Mouse (Mus musculus): ENCODE measurements around the gene Otud7a. TPM values are rescaled to one million over a fixed set of nuclear protein-coding genes. Genes with fewer than 3 reads are reported as not detected.
A peak's percentile ranks its signal among the peaks of the same experiment; 100 is the strongest.

Gene Otud7a
- polyA plus RNA-seq, 1 experiment from 2014 or later: 0.13 TPM

DNA sequence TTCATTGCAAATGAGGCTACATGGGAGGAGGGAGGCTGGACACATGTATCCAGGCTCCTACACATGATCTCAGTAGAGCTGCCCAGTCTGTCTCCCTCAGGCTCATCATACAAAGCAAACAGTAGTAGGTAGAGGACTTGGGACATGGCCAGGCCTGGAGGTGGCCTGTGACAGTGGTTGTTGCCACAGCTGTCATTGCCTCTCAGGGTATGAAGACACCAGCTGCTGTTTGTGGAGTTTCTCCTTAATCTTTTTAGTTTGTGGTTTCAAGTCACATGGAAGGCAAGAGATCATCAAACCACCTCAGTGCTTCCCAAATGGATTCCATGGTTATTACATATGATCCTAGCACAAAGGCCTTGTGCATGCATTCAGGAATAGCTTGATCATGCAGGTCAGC lies 285.5 kb downstream of the Otud7a start:
- Histone ChIP-seq H3K4me3 (no peak overlapping the region), H3K27ac (no peak overlapping the region), H3K4me1 (no peaks in the 10 kb centered on the region), H3K27me3 (ENCODE audit: low read depth, poor library complexity, severe bottlenecking) (no peaks in the 10 kb centered on the region), H3K9me3 (replicated peaks) (no peaks in the 10 kb centered on the region), H3K36me3 (no peaks in the 10 kb centered on the region)
- no peak for DNase-seq (ENCODE audit: low spot score)

DNA sequence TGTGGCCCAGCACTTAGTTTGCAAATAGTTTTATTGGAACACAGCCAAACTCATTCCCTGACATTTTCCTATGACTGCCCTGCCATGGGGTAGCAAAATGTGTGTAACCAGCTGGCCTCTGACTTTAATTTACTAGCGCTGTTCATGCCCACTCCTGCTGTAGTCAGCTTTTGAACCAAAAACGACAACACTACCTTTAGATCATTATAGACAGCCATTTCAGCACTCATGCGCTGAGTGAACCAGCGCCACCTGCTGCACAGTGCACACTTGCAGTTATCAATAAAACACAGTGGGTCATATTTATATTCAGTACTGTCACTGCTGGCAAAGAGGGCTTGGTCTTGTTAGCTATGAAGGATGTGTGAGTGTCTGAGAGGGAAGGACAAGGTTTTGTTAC lies 293.2 kb downstream of the Otud7a start:
- no peak for DNase-seq (ENCODE audit: low spot score)
- Histone ChIP-seq H3K27ac (no peak overlapping the region), H3K4me3 (no peak overlapping the region), H3K27me3 (ENCODE audit: low read depth, poor library complexity, severe bottlenecking) (no peaks in the 10 kb centered on the region), H3K4me1 (no peaks in the 10 kb centered on the region), H3K9me3 (replicated peaks) (no peaks in the 10 kb centered on the region), H3K36me3 (no peaks in the 10 kb centered on the region)
- WGBS: 66% methylated on average over 4 of the region's 4 CpGs

DNA sequence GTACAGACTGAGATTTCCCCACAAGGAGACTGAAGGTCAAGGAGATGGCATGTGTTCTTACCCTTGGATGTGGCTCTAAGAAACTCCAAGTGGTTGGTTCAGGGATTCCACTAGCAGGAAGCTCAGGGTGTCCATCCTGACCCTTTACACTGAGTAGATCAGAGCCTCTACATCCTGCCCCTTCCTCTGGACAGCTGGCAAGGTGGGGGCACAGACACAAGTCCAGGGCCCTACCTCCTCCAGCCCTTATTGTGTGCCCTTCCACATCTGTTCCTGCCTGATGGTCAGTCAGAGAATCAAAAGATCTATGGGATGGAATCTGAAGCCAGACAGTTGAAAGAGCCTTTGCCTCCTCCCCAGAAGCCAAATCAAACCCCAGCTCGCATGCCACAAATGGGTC lies 293.6 kb downstream of the Otud7a start:
- Histone ChIP-seq H3K4me1 (no peaks in the 10 kb centered on the region), H3K27ac (no peak overlapping the region), H3K9me3 (replicated peaks) (no peaks in the 10 kb centered on the region), H3K4me3 (no peak overlapping the region), H3K36me3 (no peaks in the 10 kb centered on the region), H3K27me3 (ENCODE audit: low read depth, poor library complexity, severe bottlenecking) (no peaks in the 10 kb centered on the region)
- no peak for DNase-seq (ENCODE audit: low spot score)
- WGBS: 94% methylated on average over 1 of the region's 1 CpGs

DNA sequence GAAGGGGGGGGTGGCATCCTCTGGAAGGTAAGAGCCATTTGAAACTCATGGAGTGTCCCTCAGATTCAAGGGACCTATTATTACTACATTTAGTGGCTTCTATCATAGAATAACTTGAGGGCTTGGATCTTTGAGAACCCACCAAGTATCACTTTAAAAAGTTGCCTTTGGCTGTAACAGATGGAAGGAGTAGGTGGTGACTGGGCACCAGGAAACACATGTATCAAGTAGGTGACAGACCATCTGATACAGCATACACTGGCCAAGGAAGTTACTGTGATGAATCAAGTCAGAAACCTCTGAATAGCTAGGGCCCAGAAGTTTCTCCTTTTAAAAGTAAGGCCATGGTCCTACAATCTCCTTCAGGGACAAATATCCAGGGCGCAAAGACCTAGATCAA lies 298.6 kb downstream of the Otud7a start:
- WGBS: 100% methylated on average over 1 of the region's 1 CpGs
- no peaks in the 10 kb centered on the region for H3K4me1 ChIP-seq
- H3K36me3 ChIP-seq: no peaks in the 10 kb centered on the region
- no peak overlapping the region for H3K27ac ChIP-seq
- no peaks in the 10 kb centered on the region for H3K9me3 ChIP-seq (replicated peaks)
- H3K4me3 ChIP-seq: no peak overlapping the region
- no peaks in the 10 kb centered on the region for H3K27me3 ChIP-seq (ENCODE audit: low read depth, poor library complexity, severe bottlenecking)
- no peak for DNase-seq (ENCODE audit: low spot score)

- no peaks in the 10 kb centered on the region for H3K9me3 ChIP-seq (replicated peaks)
- peak; percentile 71 for DNase-seq (ENCODE audit: low spot score)
- H3K36me3 ChIP-seq: no peaks in the 10 kb centered on the region
- peaks cover 42% of the 10 kb centered on the region for H3K27me3 ChIP-seq (ENCODE audit: low read depth, poor library complexity, severe bottlenecking)
- WGBS: 48% methylated on average over 4 of the region's 4 CpGs
- no peak overlapping the region for H3K27ac ChIP-seq
- peaks cover 11% of the 10 kb centered on the region for H3K4me1 ChIP-seq
- H3K4me3 ChIP-seq: no peak overlapping the region
These were observed 307.5 kb downstream of the Otud7a start for GRCm38 (mm10) chr7:63752081-63752480.

DNA sequence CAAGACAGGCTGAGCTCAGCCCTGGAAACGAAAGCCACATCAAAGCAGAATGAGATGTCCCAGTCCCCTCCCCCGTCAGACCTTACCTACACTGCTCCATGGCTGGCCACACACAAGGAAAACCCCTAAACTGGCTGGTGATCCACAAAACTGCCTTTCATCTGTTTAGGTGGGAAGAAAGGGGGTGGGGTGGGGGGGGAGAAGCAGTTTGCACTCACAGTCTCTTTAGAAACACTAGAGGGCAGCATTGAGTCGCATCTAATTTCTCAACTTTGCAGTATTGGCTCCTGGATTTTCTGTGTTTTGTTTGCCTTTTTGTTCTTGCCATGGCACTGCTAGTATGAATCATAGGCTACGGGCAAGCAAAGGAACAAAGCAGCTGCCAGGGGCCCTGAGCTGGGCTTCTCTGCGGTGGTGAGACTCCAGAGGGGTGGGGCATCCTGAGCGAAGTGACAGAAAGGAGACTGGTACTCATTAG lies 308.8 kb downstream of the Otud7a start:
- Histone ChIP-seq H3K27ac (no peak overlapping the region), H3K36me3 (no peaks in the 10 kb centered on the region), H3K4me3 (no peak overlapping the region), H3K27me3 (ENCODE audit: low read depth, poor library complexity, severe bottlenecking) (peaks cover 54% of the 10 kb centered on the region), H3K9me3 (replicated peaks) (no peaks in the 10 kb centered on the region), H3K4me1 (peaks cover 21% of the 10 kb centered on the region)
- 15% methylated on average over 6 of the region's 6 CpGs for WGBS
- DNase-seq (ENCODE audit: low spot score): peak; percentile 36

GRCm38 (mm10) chr7:63754573-63755475 lies 310.3 kb downstream of the Otud7a start:
- Histone ChIP-seq H3K4me1 (peaks cover 23% of the 10 kb centered on the region), H3K27me3 (ENCODE audit: low read depth, poor library complexity, severe bottlenecking) (peaks cover 70% of the 10 kb centered on the region), H3K4me3 (peak overlapping the region; percentile 50), H3K36me3 (no peaks in the 10 kb centered on the region), H3K27ac (no peak overlapping the region), H3K9me3 (replicated peaks) (no peaks in the 10 kb centered on the region)
- peak; percentile 46 for DNase-seq (ENCODE audit: low spot score)
- 2% methylated on average over 43 of the region's 43 CpGs for WGBS

DNA sequence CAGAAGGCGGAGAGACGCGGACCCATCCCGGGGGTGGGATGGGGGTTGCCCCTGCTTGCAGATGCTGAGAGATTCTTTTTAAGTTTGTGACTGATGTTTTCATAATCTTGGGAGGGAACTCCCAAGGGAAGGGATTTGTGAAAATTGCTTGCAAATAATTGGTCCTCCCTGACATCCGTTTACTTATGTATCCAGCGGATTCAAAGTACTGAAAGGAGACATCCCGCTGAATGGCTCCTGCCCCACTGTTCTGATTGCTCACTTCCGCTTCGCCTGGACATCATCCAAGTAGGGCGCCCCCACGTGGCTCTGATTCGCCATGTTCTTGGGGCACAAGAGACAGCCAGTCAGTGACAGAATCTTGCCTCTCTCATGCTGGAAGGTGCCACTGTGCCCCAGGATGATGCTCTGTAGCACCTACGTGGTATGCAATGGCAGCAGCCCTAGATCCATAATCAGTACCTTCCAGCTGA lies 311.0 kb downstream of the Otud7a start:
- no peak overlapping the region for H3K27ac ChIP-seq
- peak; percentile 80 for DNase-seq (ENCODE audit: low spot score)
- H3K36me3 ChIP-seq: no peaks in the 10 kb centered on the region
- H3K9me3 ChIP-seq (replicated peaks): no peaks in the 10 kb centered on the region
- peak overlapping the region; percentile 50 for H3K4me3 ChIP-seq
- H3K4me1 ChIP-seq: peaks cover 23% of the 10 kb centered on the region
- WGBS: 2% methylated on average over 13 of the region's 13 CpGs
- peaks cover 76% of the 10 kb centered on the region for H3K27me3 ChIP-seq (ENCODE audit: low read depth, poor library complexity, severe bottlenecking)

- H3K4me3 ChIP-seq: peak overlapping the region; percentile 48
- DNase-seq (ENCODE audit: low spot score): peak; percentile 51
- no peak overlapping the region for H3K27ac ChIP-seq
- no peaks in the 10 kb centered on the region for H3K9me3 ChIP-seq (replicated peaks)
- peaks cover 23% of the 10 kb centered on the region for H3K4me1 ChIP-seq
- H3K36me3 ChIP-seq: no peaks in the 10 kb centered on the region
- WGBS: 9% methylated on average over 25 of the region's 25 CpGs
- H3K27me3 ChIP-seq (ENCODE audit: low read depth, poor library complexity, severe bottlenecking): peaks cover 92% of the 10 kb centered on the region
These were observed 312.7 kb downstream of the Otud7a start for GRCm38 (mm10) chr7:63757136-63757677.

DNA sequence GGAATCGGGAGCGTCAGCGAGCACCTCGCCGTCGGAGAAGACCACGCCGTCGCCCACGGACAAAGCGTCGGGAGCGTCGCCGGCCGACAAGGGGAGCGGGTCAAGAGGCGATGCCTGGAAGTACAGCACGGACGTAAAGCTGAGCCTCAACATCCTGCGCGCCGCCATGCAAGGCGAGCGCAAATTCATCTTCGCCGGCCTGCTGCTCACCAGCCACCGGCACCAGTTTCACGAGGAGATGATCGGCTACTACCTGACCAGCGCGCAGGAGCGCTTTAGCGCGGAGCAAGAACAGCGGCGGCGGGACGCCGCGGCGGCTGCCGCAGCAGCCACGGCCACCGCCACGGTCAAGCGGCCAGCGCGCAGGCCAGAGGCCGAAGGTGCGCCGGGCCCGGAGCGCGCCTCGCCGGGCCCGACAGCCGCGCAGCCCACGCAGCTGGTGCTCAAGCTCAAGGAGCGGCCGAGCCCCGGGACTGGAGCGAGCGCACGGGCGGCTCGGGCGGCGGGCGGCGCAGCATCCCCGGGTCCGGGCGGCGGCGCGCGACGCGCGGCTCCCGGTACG lies 313.2 kb downstream of the Otud7a start:
- Histone ChIP-seq H3K27me3 (ENCODE audit: low read depth, poor library complexity, severe bottlenecking) (peaks cover 97% of the 10 kb centered on the region), H3K27ac (no peak overlapping the region), H3K4me3 (peak overlapping the region; percentile 48), H3K4me1 (peaks cover 23% of the 10 kb centered on the region), H3K36me3 (no peaks in the 10 kb centered on the region), H3K9me3 (replicated peaks) (no peaks in the 10 kb centered on the region)
- WGBS: 5% methylated on average over 61 of the region's 85 CpGs
- peak; percentile 61 for DNase-seq (ENCODE audit: low spot score)

GRCm38 (mm10) chr7:63758240-63758826 lies 313.8 kb downstream of the Otud7a start:
- H3K36me3 ChIP-seq: no peaks in the 10 kb centered on the region
- peaks cover 93% of the 10 kb centered on the region for H3K27me3 ChIP-seq (ENCODE audit: low read depth, poor library complexity, severe bottlenecking)
- H3K4me1 ChIP-seq: peaks cover 23% of the 10 kb centered on the region
- no peaks in the 10 kb centered on the region for H3K9me3 ChIP-seq (replicated peaks)
- H3K4me3 ChIP-seq: peak overlapping the region; percentile 48
- under 1% methylated on average over 95 of the region's 97 CpGs for WGBS
- peak; percentile 49 for DNase-seq (ENCODE audit: low spot score)
- H3K27ac ChIP-seq: no peak overlapping the region

DNA sequence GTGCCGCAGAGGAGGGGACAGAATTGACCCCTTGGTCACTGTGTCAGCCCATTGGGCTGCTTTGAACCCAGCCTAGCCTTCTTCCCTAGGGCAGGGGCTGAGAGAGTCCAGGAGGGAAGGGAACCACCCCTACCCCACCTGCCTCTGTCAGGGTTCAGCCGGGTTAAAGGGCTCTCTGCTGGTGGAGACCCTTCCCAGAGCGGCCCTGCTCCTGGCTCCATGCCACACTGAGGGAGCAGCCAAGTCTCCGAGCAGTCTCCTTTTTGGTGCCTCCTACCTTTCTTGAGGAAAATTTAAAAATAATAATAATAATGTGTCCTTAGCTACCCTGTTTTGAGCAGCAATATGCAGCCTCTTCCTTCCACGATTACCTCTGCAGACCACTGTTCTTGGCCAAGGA lies 315.1 kb downstream of the Otud7a start:
- Histone ChIP-seq H3K4me3 (no peak overlapping the region), H3K9me3 (replicated peaks) (no peaks in the 10 kb centered on the region), H3K36me3 (no peaks in the 10 kb centered on the region), H3K27ac (no peak overlapping the region), H3K4me1 (peaks cover 23% of the 10 kb centered on the region), H3K27me3 (ENCODE audit: low read depth, poor library complexity, severe bottlenecking) (peaks cover 80% of the 10 kb centered on the region)
- no peak for DNase-seq (ENCODE audit: low spot score)
- WGBS: 27% methylated on average over 5 of the region's 5 CpGs

- no peak overlapping the region for H3K27ac ChIP-seq
- 78% methylated on average over 3 of the region's 3 CpGs for WGBS
- no peaks in the 10 kb centered on the region for H3K36me3 ChIP-seq
- H3K27me3 ChIP-seq (ENCODE audit: low read depth, poor library complexity, severe bottlenecking): peaks cover 51% of the 10 kb centered on the region
- peaks cover 10% of the 10 kb centered on the region for H3K4me1 ChIP-seq
- no peak overlapping the region for H3K4me3 ChIP-seq
- DNase-seq (ENCODE audit: low spot score): no peak
- no peaks in the 10 kb centered on the region for H3K9me3 ChIP-seq (replicated peaks)
These were observed 318.0 kb downstream of the Otud7a start for GRCm38 (mm10) chr7:63762529-63762928.
